Mouse (Mus musculus) telencephalon, adult 2 months (tissue): ENCODE measurements around the gene CN725425.
A peak's percentile ranks its signal among the peaks of the same experiment; 100 is the strongest.

ENCODE experiments used
- DNase-seq: peaks from one replicate; pipeline ENCODE4 v3.0.0-alpha.2; 2011; ENCODE audit warnings: low read depth, low spot score

Gene CN725425

DNA sequence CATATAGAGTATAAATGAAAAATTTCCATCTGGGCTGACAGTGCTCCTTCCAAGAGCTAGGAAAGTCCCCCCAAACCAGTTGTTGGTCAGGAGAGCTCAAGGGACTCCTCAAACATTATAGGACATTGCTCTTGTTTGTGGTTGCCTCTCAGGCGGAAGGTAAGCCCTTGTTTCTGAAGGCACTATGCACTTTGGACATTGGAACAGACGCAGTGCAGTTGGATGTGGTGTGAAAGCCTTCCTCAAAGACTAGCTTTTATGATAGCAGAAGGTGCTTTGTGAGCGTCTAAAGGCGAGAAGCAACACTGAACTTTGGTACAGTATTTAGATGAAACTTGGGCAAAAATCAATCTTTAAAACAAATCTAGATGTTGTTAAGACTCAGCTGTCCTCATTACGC lies 7.2 kb downstream of the CN725425 start:
- DNase-seq: no peak

DNA sequence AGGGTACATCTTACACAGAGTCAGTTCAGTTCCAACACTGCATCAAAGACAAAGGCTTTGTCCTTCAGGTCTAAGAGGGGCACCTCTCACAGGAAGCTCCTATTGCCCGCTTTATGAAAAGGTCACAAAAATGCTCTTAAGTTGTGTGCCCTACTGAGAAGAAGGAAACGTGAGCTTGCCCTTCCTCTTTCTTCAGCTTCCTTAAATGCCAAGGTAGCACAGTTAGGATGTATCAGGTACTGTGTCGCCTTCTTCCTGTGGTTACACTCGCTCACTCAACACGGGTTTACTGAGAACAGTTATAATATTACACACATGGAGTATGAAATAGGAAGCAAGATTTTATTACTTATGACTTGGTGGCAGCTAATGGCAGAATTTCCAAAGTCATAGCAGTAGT lies 38.0 kb downstream of the CN725425 start:
- DNase-seq: no peak

DNA sequence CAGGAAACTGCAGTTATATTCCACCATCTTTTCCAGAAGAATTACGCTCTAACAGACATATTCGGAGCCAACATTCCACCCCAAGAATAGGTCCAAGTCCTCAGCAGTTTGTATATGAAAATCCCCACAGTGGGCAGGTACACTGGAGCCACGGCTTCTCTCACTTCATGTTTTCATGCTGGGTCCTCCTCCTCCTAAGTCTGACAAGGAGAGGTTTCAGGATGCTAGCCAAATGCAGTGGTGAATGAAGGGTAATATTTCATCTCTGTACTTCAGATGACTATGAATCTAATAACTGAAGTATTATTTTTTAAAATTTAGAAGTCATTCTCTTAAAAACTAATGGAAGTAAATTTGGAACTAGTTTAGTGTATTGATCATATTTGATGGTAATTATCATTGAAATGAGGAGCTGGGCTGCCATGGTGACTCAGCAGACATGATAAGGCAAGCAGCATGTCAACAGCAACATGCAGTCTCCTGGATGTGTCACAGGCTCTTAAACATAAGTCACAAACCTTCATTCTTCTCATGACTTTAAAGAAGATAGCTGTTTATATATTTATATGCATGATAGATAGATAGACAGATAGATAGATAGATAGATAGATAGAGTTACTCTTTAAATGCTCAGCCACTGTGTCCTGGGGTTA lies 41.5 kb downstream of the CN725425 start:
- no peak for DNase-seq

DNA sequence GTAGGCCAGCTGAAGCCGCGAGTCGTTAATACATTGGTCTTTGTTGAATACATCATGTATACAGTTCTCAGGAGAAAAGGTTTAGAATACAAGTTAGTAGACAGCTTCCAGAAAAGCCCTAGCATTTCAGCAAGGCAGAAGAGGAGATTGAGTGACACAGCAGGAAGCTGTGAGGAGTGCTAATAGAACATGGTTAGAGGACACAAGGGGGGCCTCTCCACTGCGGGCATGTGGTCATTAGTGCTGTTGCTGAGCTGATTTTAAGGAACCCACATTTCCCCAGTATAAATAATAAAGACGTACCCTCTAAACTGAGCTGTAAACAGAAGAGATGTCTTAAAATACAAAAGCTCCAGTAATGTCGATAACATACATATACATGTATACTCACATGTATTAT lies 51.5 kb downstream of the CN725425 start:
- DNase-seq: no peak

DNA sequence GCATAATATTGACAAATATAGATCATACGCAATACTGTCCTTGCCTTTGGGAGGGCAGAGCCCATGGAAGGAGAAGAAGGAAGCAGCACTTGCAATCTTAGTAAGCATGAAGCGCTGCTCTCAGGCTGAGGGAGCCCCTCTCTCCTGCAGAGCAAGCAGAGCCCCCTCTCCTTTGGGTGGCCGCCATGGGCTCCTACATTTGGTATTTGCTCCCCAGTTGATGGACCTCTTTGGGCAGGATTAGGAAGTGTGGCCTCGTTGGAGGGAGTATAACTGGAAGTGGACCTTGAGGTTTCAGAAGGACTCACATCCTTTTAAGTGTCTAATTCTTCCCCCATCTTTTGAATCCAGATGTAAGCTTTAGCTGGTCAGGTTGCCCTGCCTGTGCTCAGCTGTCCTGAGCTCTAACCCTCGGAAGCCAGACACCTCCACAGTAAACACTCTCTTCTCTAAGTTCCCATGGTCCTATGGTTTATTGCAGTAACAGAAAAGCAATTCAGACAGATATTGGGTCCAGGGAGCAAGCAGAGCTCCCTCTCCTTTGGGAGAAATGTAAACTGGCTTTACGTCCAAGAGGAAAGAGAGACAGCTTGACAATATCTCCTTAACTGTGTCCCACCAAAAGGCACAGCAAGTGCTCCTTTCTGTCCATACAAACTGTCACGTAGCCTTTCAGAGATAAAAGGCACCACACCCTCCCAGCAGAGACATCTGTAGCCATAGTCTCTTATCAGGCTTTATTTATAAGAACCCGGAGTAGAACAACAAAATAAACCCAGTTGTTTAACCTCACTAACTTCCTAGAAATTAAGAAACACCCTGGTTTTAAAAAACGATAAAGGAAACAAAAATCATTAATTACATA lies 52.5 kb downstream of the CN725425 start:
- DNase-seq: no peak

DNA sequence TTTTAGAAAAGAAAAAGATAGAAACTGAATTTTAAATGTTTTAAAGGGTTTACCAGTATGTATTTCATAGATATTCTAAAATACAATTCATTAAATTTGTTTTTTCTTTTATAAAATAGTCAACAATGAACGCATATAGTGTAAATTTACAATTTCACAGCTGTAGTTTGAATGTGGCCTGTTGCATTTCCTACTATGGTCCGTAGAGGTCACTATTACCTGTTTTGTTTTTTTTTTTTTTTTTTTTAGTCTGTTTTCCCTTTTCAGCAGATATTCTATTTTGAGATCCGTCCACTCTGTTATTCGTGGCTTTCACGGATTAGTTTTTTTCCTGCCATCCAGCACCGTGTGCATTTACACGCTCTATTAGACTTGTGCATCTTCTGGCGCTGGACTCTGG lies 53.7 kb downstream of the CN725425 start:
- DNase-seq: no peak

DNA sequence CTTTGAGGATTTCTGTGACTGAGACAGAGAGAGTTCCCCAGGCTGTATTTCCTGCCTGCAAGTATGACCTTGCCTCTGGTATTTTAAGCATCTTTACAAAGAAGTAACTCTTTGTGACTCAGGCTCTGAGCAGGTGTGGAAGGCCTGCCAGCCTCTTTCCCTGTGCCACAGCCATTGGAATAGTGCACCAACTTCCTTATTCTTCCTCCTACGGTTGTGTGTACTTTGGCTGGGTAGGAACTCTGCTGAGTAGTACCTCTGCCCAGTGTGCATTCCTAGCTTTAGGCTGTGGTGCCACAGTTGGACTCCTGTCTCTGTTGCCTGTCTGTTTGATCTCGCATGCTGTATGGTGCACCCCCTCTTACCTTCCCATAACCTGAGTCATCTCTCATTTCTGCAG lies 56.0 kb downstream of the CN725425 start:
- DNase-seq: no peak

DNA sequence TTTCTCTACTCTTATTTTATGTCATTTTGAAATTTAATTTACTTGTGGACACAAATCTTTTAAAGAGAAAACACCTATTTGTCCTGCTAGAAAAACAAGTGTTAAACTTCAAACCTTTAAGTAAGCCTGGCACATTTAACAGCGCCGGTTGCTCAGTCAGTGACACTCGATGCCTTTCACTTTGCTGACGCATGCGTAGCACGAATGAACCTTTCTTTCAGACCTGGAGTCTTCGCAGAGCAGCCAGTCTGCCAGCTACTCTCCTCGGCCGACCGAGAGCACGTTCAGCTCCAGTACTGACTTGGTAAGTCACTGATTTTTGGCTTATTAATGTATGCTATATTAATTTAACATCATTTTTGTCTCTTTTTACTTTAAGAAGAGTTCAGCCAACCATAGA lies 57.8 kb downstream of the CN725425 start:
- no peak for DNase-seq

DNA sequence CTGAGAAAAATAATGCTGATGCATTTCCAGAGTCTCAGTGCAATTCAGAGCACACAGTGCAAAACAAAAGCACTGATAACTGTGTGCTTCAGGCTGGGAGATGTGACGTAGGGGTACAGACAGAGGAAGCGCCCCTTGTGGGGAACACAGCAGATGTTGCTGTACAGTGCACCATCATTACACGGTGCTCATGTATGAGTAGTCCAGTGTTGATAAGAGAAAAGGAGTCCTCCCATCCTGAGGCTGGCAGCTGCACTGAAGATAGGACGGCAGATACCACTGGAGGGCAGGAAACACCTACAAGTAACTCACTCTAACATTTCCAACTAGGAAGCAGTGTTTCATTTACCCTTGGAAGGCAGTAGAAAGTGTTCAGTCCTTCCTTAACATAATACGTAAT lies 61.3 kb downstream of the CN725425 start:
- no peak for DNase-seq

DNA sequence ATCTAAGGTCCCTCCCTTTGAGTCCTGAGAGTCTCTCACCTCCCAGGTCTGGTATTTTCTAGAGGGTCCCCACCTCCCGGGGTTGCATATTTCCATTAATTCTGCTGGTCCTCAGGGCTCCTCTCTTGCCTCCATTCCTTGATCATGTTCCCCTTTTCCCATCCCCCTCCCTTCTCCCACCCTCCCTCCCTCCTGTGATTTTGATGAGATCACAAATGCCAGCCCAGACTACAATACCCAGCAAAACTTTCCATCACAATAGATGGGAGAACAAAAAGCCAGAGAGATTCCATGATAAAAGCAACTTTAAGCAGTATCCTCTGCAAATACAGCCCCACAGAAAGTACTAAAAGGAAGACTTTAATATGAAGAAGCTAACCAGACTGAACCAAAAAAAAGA lies 64.6 kb downstream of the CN725425 start:
- no peak for DNase-seq

DNA sequence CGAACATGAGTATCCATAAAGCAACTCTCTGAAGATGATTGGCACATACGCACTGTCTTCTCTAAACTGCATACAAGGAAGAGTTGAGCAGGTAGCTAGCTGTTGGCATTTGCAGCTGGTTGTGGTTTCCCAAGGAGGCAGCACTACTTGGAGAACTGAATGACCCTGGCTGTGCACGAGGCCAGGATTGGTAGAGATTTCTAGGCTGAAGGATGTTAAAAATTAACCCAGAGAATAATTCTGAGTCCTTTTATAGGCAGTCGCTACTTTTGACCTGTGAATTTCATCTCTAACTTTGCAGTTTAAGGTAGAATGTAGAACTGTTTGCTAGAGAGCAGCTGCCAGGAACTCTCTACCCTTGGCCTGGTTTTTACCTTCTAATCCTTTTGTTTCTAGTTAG lies 69.2 kb downstream of the CN725425 start:
- no peak for DNase-seq

DNA sequence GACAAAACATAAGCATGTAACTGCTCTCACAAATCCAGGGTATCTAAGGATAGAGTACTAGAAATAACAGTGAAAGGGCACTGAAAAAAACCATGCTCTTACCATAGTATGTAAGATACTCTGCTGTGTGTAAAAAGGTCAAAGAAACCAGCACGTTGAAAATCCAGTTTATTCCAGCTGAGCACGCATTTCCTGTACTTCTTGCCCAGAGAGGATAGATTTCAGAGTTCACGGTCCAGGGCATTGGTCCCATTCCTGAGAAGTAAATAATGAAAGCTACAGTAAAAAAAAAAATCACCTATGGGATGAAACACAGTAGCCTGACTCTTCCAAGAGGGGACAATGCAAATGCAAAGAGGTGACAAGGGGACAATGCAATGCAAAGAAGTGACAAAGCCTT lies 76.7 kb downstream of the CN725425 start:
- no peak for DNase-seq

DNA sequence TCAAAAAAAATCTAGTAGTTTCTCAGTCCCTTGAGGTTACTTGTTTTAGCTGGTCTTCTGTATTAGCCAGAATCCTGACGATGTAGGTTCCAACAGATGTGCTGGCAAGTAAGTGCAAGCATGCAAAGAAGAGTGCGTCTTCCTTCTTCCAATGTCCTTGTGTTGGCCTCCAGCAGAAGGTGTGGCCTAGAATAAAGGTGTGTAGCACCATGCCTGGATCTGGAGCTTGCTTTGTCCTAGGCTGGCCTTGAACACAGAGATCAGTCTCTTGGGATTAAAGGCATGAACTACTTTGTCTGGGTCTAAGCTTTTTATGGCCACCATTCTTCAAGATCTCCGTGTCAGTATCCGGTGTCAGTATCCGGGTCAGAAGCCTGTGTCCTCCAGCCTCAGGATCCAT lies 80.3 kb downstream of the CN725425 start:
- no peak for DNase-seq

DNA sequence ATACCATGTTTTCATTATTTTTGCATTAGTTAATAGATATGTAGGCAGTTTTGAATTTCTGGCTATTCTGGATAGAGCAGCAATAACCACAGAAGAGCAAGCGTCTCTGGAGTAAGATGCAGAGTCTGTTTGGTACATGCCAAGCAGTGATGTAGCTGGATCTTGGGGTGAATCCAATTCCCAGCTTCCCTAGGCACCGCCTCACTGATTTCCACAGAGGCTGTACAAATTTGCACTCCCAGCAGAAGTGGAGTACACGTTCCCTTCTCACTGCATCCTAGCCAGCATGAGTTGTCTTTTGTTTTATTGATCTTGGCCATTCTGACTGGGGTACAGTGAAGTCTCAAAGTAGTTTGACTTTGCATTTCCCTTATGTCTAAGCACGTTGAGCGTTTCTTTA lies 82.2 kb downstream of the CN725425 start:
- no peak for DNase-seq

DNA sequence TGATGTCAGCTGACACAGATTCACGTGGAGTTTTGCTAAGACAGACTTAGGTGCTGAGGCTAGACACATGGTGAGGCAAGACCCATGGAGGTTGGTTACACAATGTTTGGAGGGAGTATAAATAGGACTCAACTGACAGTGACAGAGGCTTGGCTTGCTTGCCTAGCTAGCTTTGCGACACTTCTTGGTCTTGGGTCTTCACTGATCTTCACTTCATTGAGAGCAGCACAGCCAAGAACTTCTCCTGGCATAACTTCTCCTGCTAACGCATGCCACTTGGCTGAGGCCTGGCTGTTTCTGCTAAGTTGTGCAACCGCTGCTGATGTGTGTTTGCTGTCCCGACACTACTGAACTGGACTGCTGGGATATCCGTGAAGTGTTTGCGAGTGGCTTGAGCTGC lies 83.5 kb downstream of the CN725425 start:
- no peak for DNase-seq

DNA sequence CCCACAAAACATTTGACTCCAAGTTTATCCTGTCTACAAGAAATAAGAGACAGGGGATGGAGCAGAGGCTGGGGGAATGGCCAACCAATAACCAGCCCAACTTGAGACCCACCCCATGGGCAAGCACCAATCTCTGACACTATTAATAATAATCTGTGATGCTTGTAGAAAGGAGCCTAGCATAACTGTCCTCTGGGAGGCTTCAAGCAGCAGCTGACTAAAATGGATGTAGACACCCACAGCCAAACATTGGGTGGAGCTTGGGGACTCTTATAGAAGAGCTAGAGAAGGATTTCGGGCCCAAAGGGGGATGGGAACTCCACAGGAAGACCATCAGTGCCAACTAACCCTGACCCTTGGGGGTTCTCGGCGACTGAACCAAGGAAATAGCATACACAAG lies 84.1 kb downstream of the CN725425 start:
- no peak for DNase-seq

DNA sequence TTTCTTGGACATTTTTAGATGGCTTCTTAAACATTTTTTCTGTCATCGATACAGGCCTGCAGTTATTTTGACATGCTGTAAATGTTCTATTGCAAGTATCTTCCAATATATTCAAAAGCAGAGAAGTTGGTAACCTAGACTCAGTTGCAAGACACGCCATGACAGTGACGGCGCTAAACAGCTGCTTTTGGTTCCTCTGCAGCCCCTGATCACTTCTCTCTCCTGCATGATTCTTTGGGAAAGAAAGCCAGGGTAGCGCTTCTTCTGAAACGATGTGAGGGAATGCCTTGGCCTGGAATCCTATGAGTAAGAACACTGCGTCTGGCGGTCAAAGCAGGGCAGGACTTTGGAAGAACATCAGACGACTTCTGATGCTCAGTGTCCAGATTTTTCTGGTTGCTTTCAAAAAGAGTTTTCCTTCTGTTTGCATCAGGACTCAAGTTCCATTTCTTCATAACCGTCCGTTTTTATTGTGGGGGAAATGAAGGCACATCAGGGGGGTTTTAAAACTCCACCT lies 100.1 kb downstream of the CN725425 start:
- no peak for DNase-seq

DNA sequence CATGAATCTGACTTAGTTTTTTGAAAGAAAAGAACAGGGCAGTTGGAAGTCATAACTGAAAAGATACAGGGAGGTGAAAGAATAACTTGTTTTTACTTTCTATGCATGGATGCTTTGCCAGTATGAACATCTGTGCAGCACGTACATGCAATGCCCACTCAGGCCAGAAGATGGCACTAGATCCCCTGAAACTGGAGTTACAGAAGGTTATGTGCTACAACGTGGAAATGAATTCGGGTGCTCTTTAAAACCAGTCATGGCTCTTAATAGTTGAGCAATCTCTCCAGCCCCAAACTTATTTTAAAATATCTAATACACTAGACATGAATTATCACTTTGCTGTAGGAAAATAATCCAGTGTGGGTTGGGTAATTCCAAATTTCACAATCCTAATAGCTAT lies 102.1 kb downstream of the CN725425 start:
- peak; percentile 66 for DNase-seq

DNA sequence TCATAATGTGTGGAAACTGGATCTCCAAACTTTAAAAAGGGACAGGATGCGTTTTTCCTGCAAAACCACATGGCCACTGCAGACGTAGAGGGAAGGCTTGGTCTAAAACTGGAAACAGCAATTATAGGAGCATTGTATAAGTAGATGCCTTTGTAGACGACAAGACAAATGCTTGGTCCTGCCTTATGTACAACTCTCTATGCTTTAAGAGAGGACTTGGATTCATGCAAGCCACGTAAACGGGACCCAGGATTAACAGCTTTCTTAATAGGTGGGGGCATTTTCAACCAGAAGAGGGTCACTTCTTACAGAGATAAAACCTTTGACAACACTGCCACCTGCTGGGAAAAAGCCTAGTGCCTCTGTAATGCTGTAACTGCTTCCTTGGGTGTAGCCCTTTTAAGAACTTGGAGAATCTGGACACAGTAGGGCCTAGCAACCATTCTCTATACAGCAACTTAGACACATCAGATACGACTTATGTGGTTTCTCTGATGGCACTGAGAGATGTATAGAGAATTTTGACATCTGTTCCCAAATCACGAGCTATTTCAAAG lies 105.1 kb downstream of the CN725425 start:
- no peak for DNase-seq
